Mouse (Mus musculus) layer of hippocampus, postnatal 36 days (tissue): ENCODE results near the gene Olfr105-ps. TPM values are rescaled to one million over a fixed set of nuclear protein-coding genes. Genes with fewer than 3 reads are reported as not detected.

Experiments used
- DNase-seq, 2 experiments: peaks; one replicate each; pipeline ENCODE4 v3.0.0; 2022
- total RNA-seq, 2 experiments: library from RNA; stranded (reverse); gene quantifications; 2 replicates each; pipeline ENCODE4 v1.2.3; 2021

The Olfr105-ps gene
- total RNA-seq = not detected

- no peak for DNase-seq
Measured at GRCm38 (mm10) chr17:37378733-37379132, at the start of gene Olfr105-ps. Gene Olfr105-ps (plus strand): TSS chr17:37379033.

- no peak for DNase-seq
Measured at GRCm38 (mm10) chr17:37339598-37339997, 39.2 kb upstream of the Olfr105-ps start, which contains the start of gene Olfr103. Gene Olfr103 (minus strand): TSS chr17:37339698.

- DNase-seq = no peak
Measured at GRCm38 (mm10) chr17:37359282-37359681, 19.6 kb upstream of the Olfr105-ps start, which contains the start of gene Olfr104-ps. Gene Olfr104-ps (plus strand): TSS chr17:37359582.

- no peak for DNase-seq
Measured at GRCm38 (mm10) chr17:37390093-37390492, 11.3 kb downstream of the Olfr105-ps start, which contains the start of gene Olfr106-ps. Gene Olfr106-ps (plus strand): TSS chr17:37390393.

GRCm38 (mm10) chr17:37398926-37399325 is 20.1 kb downstream of the Olfr105-ps start, which contains the start of gene Olfr107:
Gene Olfr107 (plus strand): TSS chr17:37399226.
- DNase-seq = no peak

- DNase-seq = no peak
Measured at GRCm38 (mm10) chr17:37413380-37413779, 34.5 kb downstream of the Olfr105-ps start.

Other genes starting within 250 kb of the Olfr105-ps start
- gene Olfr93, start 217.5 kb upstream of the Olfr105-ps start, total RNA-seq = not detected
- gene Ubd, start 185.1 kb upstream of the Olfr105-ps start, total RNA-seq = not detected
- gene Olfr94, start 178.0 kb upstream of the Olfr105-ps start, total RNA-seq = not detected
- gene Olfr95, start 165.9 kb upstream of the Olfr105-ps start, total RNA-seq = not detected
- not detected for gene Olfr96, start 158.9 kb upstream of the Olfr105-ps start, total RNA-seq
- gene Olfr97, start 141.7 kb upstream of the Olfr105-ps start, total RNA-seq = not detected
- not detected for gene Olfr98, start 115.3 kb upstream of the Olfr105-ps start, total RNA-seq
- gene H2-M3, start 108.8 kb upstream of the Olfr105-ps start, total RNA-seq = 1 to 10 TPM; 1.5 to 2.0 TPM
- not detected for gene Olfr99, start 95.6 kb upstream of the Olfr105-ps start, total RNA-seq
- gene Olfr101, start 74.7 kb upstream of the Olfr105-ps start, total RNA-seq = not detected
- gene Olfr102, start 62.0 kb upstream of the Olfr105-ps start, total RNA-seq = not detected
- not detected for gene Olfr103, start 39.3 kb upstream of the Olfr105-ps start, total RNA-seq
- gene Olfr104-ps, start 19.5 kb upstream of the Olfr105-ps start, total RNA-seq = not detected
- gene Olfr106-ps, start 11.4 kb downstream of the Olfr105-ps start, total RNA-seq = not detected
- not detected for gene Olfr107, start 20.2 kb downstream of the Olfr105-ps start, total RNA-seq
- gene Olfr108, start 66.4 kb downstream of the Olfr105-ps start, total RNA-seq = not detected
- not detected for gene Olfr109, start 79.9 kb downstream of the Olfr105-ps start, total RNA-seq
- gene H2-M2, start 104.5 kb downstream of the Olfr105-ps start, total RNA-seq = not detected
- gene Olfr110, start 113.4 kb downstream of the Olfr105-ps start, total RNA-seq = not detected
- gene Olfr111, start 129.0 kb downstream of the Olfr105-ps start, total RNA-seq = not detected
- gene Olfr112, start 190.4 kb downstream of the Olfr105-ps start, total RNA-seq = not detected
- not detected for gene Olfr113, start 198.6 kb downstream of the Olfr105-ps start, total RNA-seq
- gene Olfr114, start 213.7 kb downstream of the Olfr105-ps start, total RNA-seq = not detected
- gene Olfr115, start 248.1 kb downstream of the Olfr105-ps start, total RNA-seq = not detected
- not detected for gene Olfr116, start 248.2 kb downstream of the Olfr105-ps start, total RNA-seq